Comparison of ENCODE assay signal across 15 mouse cellular contexts in the genomic region with DNA sequence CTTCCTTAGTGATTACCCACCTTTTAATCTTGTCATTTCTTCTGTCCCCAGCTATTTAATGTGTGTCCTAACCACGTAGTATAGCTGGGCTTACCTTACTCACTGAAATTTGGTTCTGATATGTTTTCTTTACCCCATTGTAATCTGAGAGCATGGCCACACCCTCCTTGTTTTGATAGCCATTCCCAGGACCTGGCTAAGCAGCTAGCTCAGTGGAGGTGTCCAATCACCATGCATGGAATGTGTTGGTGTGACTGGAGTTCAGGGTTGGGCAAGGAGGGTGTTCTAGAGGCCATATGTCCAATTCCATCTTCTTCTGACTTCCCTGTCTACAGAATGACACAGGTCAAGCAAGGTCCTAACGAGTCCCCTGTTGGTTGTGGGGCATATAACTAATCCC.
DNase-seq lines count a peak whose midpoint lies in the region; ATAC-seq lines count a peak whose summit lies in the region.
"Had no signal": no experiment of that assay in that cellular context is flagged by ENCODE, and none has a peak within 500 bp of the region (broad histone marks: within the 10 kb centered on the region; RNA-seq: fewer than 3 reads in every experiment).

No protein-coding gene starts in this region.

- H3K9ac ChIP-seq in hindbrain, embryonic 11.5 days (ENCODE audit: low read depth, low read length): no peak overlapping the region
- no peak overlapping the region for H3K9ac ChIP-seq in hindbrain, embryonic 13.5 days
- no peak overlapping the region for H3K9ac ChIP-seq in midbrain, embryonic 11.5 days (ENCODE audit: low read length)
- H3K9ac ChIP-seq in midbrain, embryonic 16.5 days (ENCODE audit: low read depth, low read length): no peak overlapping the region
- H3K9ac ChIP-seq in embryonic facial prominence, embryonic 15.5 days: no peak overlapping the region
- no peak overlapping the region for H3K9ac ChIP-seq in stomach, embryonic 14.5 days (replicated peaks; ENCODE audit: low read depth, low read length)

- no peak for ATAC-seq in hindbrain, embryonic 11.5 days (ENCODE audit: low FRiP score)
- no peak for ATAC-seq in hindbrain, embryonic 13.5 days (ENCODE audit: low FRiP score)
- no peak for ATAC-seq in midbrain, embryonic 11.5 days (ENCODE audit: low FRiP score)
- ATAC-seq in midbrain, embryonic 16.5 days: no peak
- no peak for ATAC-seq in embryonic facial prominence, embryonic 15.5 days (ENCODE audit: insufficient number of reproducible peaks, low FRiP score, low TSS enrichment, low read depth)
- ATAC-seq in stomach, embryonic 14.5 days (ENCODE audit: insufficient number of reproducible peaks, insufficient read depth, low FRiP score, low read depth): no peak; the same call in 1 of the 2 replicates

- H3K4me2 ChIP-seq in hindbrain, embryonic 11.5 days (replicated peaks; ENCODE audit: low read depth, low read length): no peak overlapping the region
- H3K4me2 ChIP-seq in hindbrain, embryonic 13.5 days: no peak overlapping the region
- no peak overlapping the region for H3K4me2 ChIP-seq in midbrain, embryonic 11.5 days
- H3K4me2 ChIP-seq in midbrain, embryonic 16.5 days (ENCODE audit: low read length): no peak overlapping the region
- no peak overlapping the region for H3K4me2 ChIP-seq in embryonic facial prominence, embryonic 15.5 days (replicated peaks)
- no peak overlapping the region for H3K4me2 ChIP-seq in stomach, embryonic 14.5 days (replicated peaks; ENCODE audit: low read depth, low read length)

- no peaks in the 10 kb centered on the region for H3K9me3 ChIP-seq in hindbrain, embryonic 11.5 days (ENCODE audit: control insufficient read depth, low read length)
- no peaks in the 10 kb centered on the region for H3K9me3 ChIP-seq in hindbrain, embryonic 13.5 days
- no peaks in the 10 kb centered on the region for H3K9me3 ChIP-seq in midbrain, embryonic 11.5 days (ENCODE audit: control insufficient read depth, low read length)
- no peaks in the 10 kb centered on the region for H3K9me3 ChIP-seq in midbrain, embryonic 16.5 days (replicated peaks; ENCODE audit: control insufficient read depth, low read length, poor library complexity, severe bottlenecking)
- no peaks in the 10 kb centered on the region for H3K9me3 ChIP-seq in embryonic facial prominence, embryonic 15.5 days (replicated peaks)
- H3K9me3 ChIP-seq in stomach, embryonic 14.5 days (ENCODE audit: control insufficient read depth, low read depth, low read length): no peaks in the 10 kb centered on the region

- H3K36me3 ChIP-seq in hindbrain, embryonic 11.5 days (ENCODE audit: control insufficient read depth, insufficient read depth, low read length): no peaks in the 10 kb centered on the region
- H3K36me3 ChIP-seq in hindbrain, embryonic 13.5 days: no peaks in the 10 kb centered on the region
- H3K36me3 ChIP-seq in midbrain, embryonic 11.5 days (ENCODE audit: control insufficient read depth, insufficient read depth, low read length): no peaks in the 10 kb centered on the region
- no peaks in the 10 kb centered on the region for H3K36me3 ChIP-seq in midbrain, embryonic 16.5 days (ENCODE audit: control insufficient read depth, insufficient read depth, low read length)
- H3K36me3 ChIP-seq in embryonic facial prominence, embryonic 15.5 days: no peaks in the 10 kb centered on the region
- H3K36me3 ChIP-seq in stomach, embryonic 14.5 days (ENCODE audit: control insufficient read depth, insufficient read depth, low read length): no peaks in the 10 kb centered on the region

- WGBS in hindbrain, embryonic 11.5 days: 69% methylated on average over 2 of the region's 2 CpGs
- 65% methylated on average over 2 of the region's 2 CpGs for WGBS in hindbrain, embryonic 13.5 days
- 83% methylated on average over 2 of the region's 2 CpGs for WGBS in midbrain, embryonic 11.5 days
- WGBS in midbrain, embryonic 16.5 days: 75% methylated on average over 2 of the region's 2 CpGs
- 63% methylated on average over 2 of the region's 2 CpGs for WGBS in embryonic facial prominence, embryonic 15.5 days
- 54% methylated on average over 2 of the region's 2 CpGs for WGBS in stomach, embryonic 14.5 days

- DNase-seq in hindbrain, embryonic 11.5 days (ENCODE audit: low spot score): no peak
- peak; percentile 68 for DNase-seq in midbrain, embryonic 11.5 days (ENCODE audit: low spot score, missing footprints)
- DNase-seq in heart, adult 11 months: no peak
- DNase-seq in gastrocnemius, postnatal 4 days (ENCODE audit: low spot score in 2 of 2): no peak
- DNase-seq: adrenal gland, postnatal 36 days; B cell, adult 2 months; cerebellum, postnatal 36 days; gastrocnemius, postnatal 36 days; lung, postnatal 4 days; right cerebral cortex, postnatal 14 days; thymus, adult 2 months had no signal

- H3K4me3 ChIP-seq in hindbrain, embryonic 11.5 days (ENCODE audit: low read depth, low read length): no peak overlapping the region
- H3K4me3 ChIP-seq in hindbrain, embryonic 13.5 days: no peak overlapping the region
- H3K4me3 ChIP-seq in midbrain, embryonic 11.5 days (ENCODE audit: low read depth, low read length): no peak overlapping the region
- no peak overlapping the region for H3K4me3 ChIP-seq in midbrain, embryonic 16.5 days (ENCODE audit: low read depth, low read length)
- H3K4me3 ChIP-seq in embryonic facial prominence, embryonic 15.5 days (replicated peaks): no peak overlapping the region
- no peak overlapping the region for H3K4me3 ChIP-seq in stomach, embryonic 14.5 days (ENCODE audit: low read depth, low read length)

- peaks cover 11% of the 10 kb centered on the region for H3K4me1 ChIP-seq in hindbrain, embryonic 11.5 days (replicated peaks; ENCODE audit: control insufficient read depth, insufficient read depth, low read length)
- peaks cover 24% of the 10 kb centered on the region for H3K4me1 ChIP-seq in hindbrain, embryonic 13.5 days (replicated peaks)
- peaks cover 10% of the 10 kb centered on the region; the same call in 1 of the 2 replicates for H3K4me1 ChIP-seq in midbrain, embryonic 11.5 days (ENCODE audit: control insufficient read depth, insufficient read depth, low read length)
- H3K4me1 ChIP-seq in midbrain, embryonic 16.5 days (ENCODE audit: control insufficient read depth, insufficient read depth, low read length): 0 out of 2 replicates have a peak, but pooled peaks cover 8% of the 10 kb centered on the region
- H3K4me1 ChIP-seq in embryonic facial prominence, embryonic 15.5 days: peaks cover 8% of the 10 kb centered on the region; the same call in 1 of the 2 replicates
- 0 out of 2 replicates have a peak, but pooled peaks cover 6% of the 10 kb centered on the region for H3K4me1 ChIP-seq in stomach, embryonic 14.5 days (ENCODE audit: control insufficient read depth, insufficient read depth, low read length)

- no peaks in the 10 kb centered on the region for H3K27me3 ChIP-seq in hindbrain, embryonic 11.5 days (ENCODE audit: control insufficient read depth, insufficient read depth, low read length)
- no peaks in the 10 kb centered on the region for H3K27me3 ChIP-seq in hindbrain, embryonic 13.5 days
- H3K27me3 ChIP-seq in midbrain, embryonic 11.5 days (ENCODE audit: control insufficient read depth, insufficient read depth, low read length): peaks cover 83% of the 10 kb centered on the region
- H3K27me3 ChIP-seq in midbrain, embryonic 16.5 days (ENCODE audit: control insufficient read depth, insufficient read depth, low read depth, low read length): peaks cover 18% of the 10 kb centered on the region
- H3K27me3 ChIP-seq in embryonic facial prominence, embryonic 15.5 days: no peaks in the 10 kb centered on the region
- H3K27me3 ChIP-seq in stomach, embryonic 14.5 days (ENCODE audit: control insufficient read depth, insufficient read depth, low read length): no peaks in the 10 kb centered on the region

- H3K27ac ChIP-seq in hindbrain, embryonic 11.5 days (ENCODE audit: low read depth, low read length): peak overlapping the region; percentile 74
- H3K27ac ChIP-seq in hindbrain, embryonic 13.5 days: no peak overlapping the region
- no peak overlapping the region for H3K27ac ChIP-seq in midbrain, embryonic 11.5 days (ENCODE audit: low read depth, low read length)
- H3K27ac ChIP-seq in midbrain, embryonic 16.5 days (ENCODE audit: low read length): no peak overlapping the region
- 0 out of 2 replicates have a peak overlapping the region, but pooled peaks have one; percentile 22 for H3K27ac ChIP-seq in embryonic facial prominence, embryonic 15.5 days (replicated peaks)
- H3K27ac ChIP-seq in stomach, embryonic 14.5 days (ENCODE audit: low read length): 0 out of 2 replicates have a peak overlapping the region, but pooled peaks have one; percentile 48

Comparison
In these comparisons a context has a peak if more than half of its experiments do, and no peak if none do; other contexts are left out.
1. H3K27ac ChIP-seq: peak in hindbrain, embryonic 11.5 days (single experiment), embryonic facial prominence, embryonic 15.5 days (single experiment) and stomach, embryonic 14.5 days (single experiment); none in hindbrain, embryonic 13.5 days (single experiment), midbrain, embryonic 11.5 days (single experiment) and midbrain, embryonic 16.5 days (single experiment).